Mouse (Mus musculus) ES-E14 (cell line): Measurements from ENCODE around the gene Spata32. TPM values are rescaled to one million over a fixed set of nuclear protein-coding genes. Genes with fewer than 3 reads are reported as not detected.

Experiments
- DNase-seq: peaks from one replicate; pipeline ENCODE4 v3.0.0-alpha.2; 2013; ENCODE audit warnings: low read depth, low spot score
- H3K27ac ChIP-seq: 2 replicates; pipeline ENCODE4 v1.5.1; 2012; ENCODE audit warnings: low read depth, mild to moderate bottlenecking, low read length, moderate library complexity, mixed read lengths; ENCODE audit not compliant: poor library complexity, insufficient read depth, severe bottlenecking
- H3K36me3 ChIP-seq: 2 replicates; pipeline ENCODE4 v1.6.1; 2012; ENCODE audit warnings: mild to moderate bottlenecking, low read length, moderate library complexity, mixed read lengths; ENCODE audit not compliant: control insufficient read depth, poor library complexity, insufficient read depth, severe bottlenecking
- H3K4me1 ChIP-seq, 2 experiments: fragments of 150-350 bp in 1 of 2; sonication (generic) in 1 of 2; 2 replicates each; pipeline ENCODE4 v1.6.1; 2012; ENCODE audit warnings: low read length in 2 of 2, mild to moderate bottlenecking in 1 of 2, mixed read lengths in 1 of 2; ENCODE audit not compliant: control insufficient read depth in 2 of 2, insufficient read depth in 2 of 2, poor library complexity in 1 of 2
- H3K4me3 ChIP-seq, 2 experiments: fragments of 150-350 bp in 1 of 2; sonication (generic) in 1 of 2; 2 replicates each; pipeline ENCODE4 v1.5.1; 2012; ENCODE audit warnings: low read length in 2 of 2, low read depth in 1 of 2, mild to moderate bottlenecking in 1 of 2, mixed read lengths in 1 of 2; ENCODE audit not compliant: insufficient read depth in 1 of 2, poor library complexity in 1 of 2, severe bottlenecking in 1 of 2
- H3K9ac ChIP-seq: 2 replicates; pipeline ENCODE4 v1.6.1; 2012; ENCODE audit warnings: low read depth, mild to moderate bottlenecking, low read length, mixed read lengths; ENCODE audit not compliant: poor library complexity, insufficient read depth, severe bottlenecking
- H3K9me3 ChIP-seq: fragments of 150-350 bp; sonication (generic); 2 replicates; pipeline ENCODE4 v1.6.1; 2012; ENCODE audit warnings: low read depth, mild to moderate bottlenecking, low read length; ENCODE audit not compliant: control insufficient read depth, insufficient read depth
- CHD2 ChIP-seq: IDR thresholded peaks from 2 replicates; pipeline ENCODE4 v1.6.1; 2014; ENCODE audit warnings: mild to moderate bottlenecking, low read depth, low read length, inconsistent platforms
- HCFC1 ChIP-seq: IDR thresholded peaks from 2 replicates; pipeline ENCODE4 v1.6.1; 2012; ENCODE audit warnings: low read length, inconsistent platforms, borderline replicate concordance; ENCODE audit not compliant: insufficient read depth
- MAFK ChIP-seq: IDR thresholded peaks from 2 replicates; pipeline ENCODE4 v1.6.1; 2014; ENCODE audit warnings: mild to moderate bottlenecking, low read depth, low read length, inconsistent platforms; ENCODE audit not compliant: insufficient read depth
- ZC3H11A ChIP-seq: IDR thresholded peaks from 2 replicates; pipeline ENCODE4 v1.6.1; 2012; ENCODE audit warnings: low read depth, mild to moderate bottlenecking, inconsistent platforms, low read length, borderline replicate concordance
- ZNF384 ChIP-seq: IDR thresholded peaks from 2 replicates; pipeline ENCODE4 v1.6.1; 2012; ENCODE audit warnings: low read depth, low read length, inconsistent platforms
- in situ Hi-C, 2 experiments: fragments of 600-800 bp; cut with MboI; formaldehyde crosslinking; loops; one replicate each; pipeline ENCODE4 v1.15.1; 2025; ENCODE audit warnings: low sequenced_read_pairs in 2 of 2, inconsistent platforms in 1 of 2; ENCODE audit not compliant: unreplicated experiment in 2 of 2
- total RNA-seq: library from RNA; depleted of rRNA; stranded (reverse); fragments of 300-350 nt; gene quantifications from 2 replicates; pipeline ENCODE4 v1.2.3, GENCODE M21; 2012

Gene Spata32
- total RNA-seq, 1 experiment, result not detected

- TF ChIP-seq CHD2 (no peak), MAFK (no peak), HCFC1 (no peak), ZNF384 (no peak), ZC3H11A (no peak)
- in situ Hi-C loops, result no loop called here
- Histone ChIP-seq H3K36me3 (no peaks in the 10 kb centered on the region), H3K4me1 (no peaks in the 10 kb centered on the region; a peak in 1 of 4 replicates), H3K27ac (no peak overlapping the region), H3K9ac (no peak overlapping the region), H3K4me3 (no peak overlapping the region), H3K9me3 (no peaks in the 10 kb centered on the region)
- no peak for DNase-seq
These were observed 29.4 kb upstream of the Spata32 start for GRCm38 (mm10) chr11:103247504-103248177.

GRCm38 (mm10) chr11:103246731-103247290, 28.6 kb upstream of the Spata32 start:
- in situ Hi-C loops, result no loop called here
- Histone ChIP-seq H3K9me3 (no peaks in the 10 kb centered on the region), H3K9ac (no peak overlapping the region), H3K27ac (no peak overlapping the region), H3K4me3 (no peak overlapping the region), H3K4me1 (no peaks in the 10 kb centered on the region; a peak in 1 of 4 replicates), H3K36me3 (no peaks in the 10 kb centered on the region)
- no peak for TF ChIP-seq MAFK
- TF ChIP-seq HCFC1, result no peak
- no peak for TF ChIP-seq ZC3H11A
- TF ChIP-seq CHD2, result no peak
- no peak for TF ChIP-seq ZNF384
- DNase-seq, result no peak

- Histone ChIP-seq H3K9ac (no peak overlapping the region), H3K4me1 (no peaks in the 10 kb centered on the region; a peak in 1 of 4 replicates), H3K4me3 (no peak overlapping the region), H3K27ac (no peak overlapping the region), H3K9me3 (no peaks in the 10 kb centered on the region), H3K36me3 (no peaks in the 10 kb centered on the region)
- no peak for TF ChIP-seq ZC3H11A
- no peak for TF ChIP-seq ZNF384
- TF ChIP-seq HCFC1, result no peak
- no peak for TF ChIP-seq MAFK
- TF ChIP-seq CHD2, result no peak
- DNase-seq, result no peak
- in situ Hi-C loops, result no loop called here
These were observed 28.0 kb upstream of the Spata32 start for GRCm38 (mm10) chr11:103246081-103246730.

GRCm38 (mm10) chr11:103244856-103245255, 26.6 kb upstream of the Spata32 start:
- Histone ChIP-seq H3K9ac (no peak overlapping the region), H3K27ac (no peak overlapping the region), H3K4me3 (no peak overlapping the region), H3K4me1 (no peaks in the 10 kb centered on the region; a peak in 1 of 4 replicates), H3K9me3 (no peaks in the 10 kb centered on the region), H3K36me3 (no peaks in the 10 kb centered on the region)
- DNase-seq, result no peak
- TF ChIP-seq MAFK, result no peak
- no peak for TF ChIP-seq ZC3H11A
- no peak for TF ChIP-seq HCFC1
- no peak for TF ChIP-seq ZNF384
- TF ChIP-seq CHD2, result no peak
- in situ Hi-C loops, result no loop called here

GRCm38 (mm10) chr11:103240740-103241139, 22.5 kb upstream of the Spata32 start:
- DNase-seq, result no peak
- Histone ChIP-seq H3K9ac (no peak overlapping the region), H3K27ac (no peak overlapping the region), H3K9me3 (no peaks in the 10 kb centered on the region), H3K4me1 (peaks cover 2 to 5% of the 10 kb centered on the region in 2 experiments; a peak in 3 of 4 replicates), H3K36me3 (no peaks in the 10 kb centered on the region), H3K4me3 (no peak overlapping the region)
- in situ Hi-C loops, result no loop called here
- no peak for TF ChIP-seq CHD2
- TF ChIP-seq ZNF384, result no peak
- no peak for TF ChIP-seq HCFC1
- TF ChIP-seq ZC3H11A, result no peak
- TF ChIP-seq MAFK, result no peak
